Mouse (Mus musculus): ENCODE results near the gene Irf2bp1. TPM values are rescaled to one million over a fixed set of nuclear protein-coding genes. Genes with fewer than 3 reads are reported as not detected.

The Irf2bp1 gene
- polyA plus RNA-seq, 1 experiment from 2014 or later: 28.0 TPM

- Histone ChIP-seq H3K27me3 (replicated peaks; ENCODE audit: control insufficient read depth, insufficient read depth, low read length) (no peaks in the 10 kb centered on the region), H3K9ac (replicated peaks; ENCODE audit: low read depth, low read length) (no peak overlapping the region), H3K4me1 (replicated peaks; ENCODE audit: control insufficient read depth, insufficient read depth, low read length) (peaks cover 9% of the 10 kb centered on the region), H3K4me3 (replicated peaks; ENCODE audit: low read length) (no peak overlapping the region), H3K36me3 (ENCODE audit: control insufficient read depth, insufficient read depth) (no peaks in the 10 kb centered on the region), H3K27ac (ENCODE audit: low read length) (no peak overlapping the region), H3K4me2 (ENCODE audit: low read length) (no peak overlapping the region), H3K9me3 (ENCODE audit: control insufficient read depth, low read length) (no peaks in the 10 kb centered on the region)
- WGBS: 12% methylated on average over 8 of the region's 8 CpGs
- ATAC-seq: peak; percentile 45
These were observed 36.2 kb upstream of the Irf2bp1 start for GRCm38 (mm10) chr7:18967603-18968002.

DNA sequence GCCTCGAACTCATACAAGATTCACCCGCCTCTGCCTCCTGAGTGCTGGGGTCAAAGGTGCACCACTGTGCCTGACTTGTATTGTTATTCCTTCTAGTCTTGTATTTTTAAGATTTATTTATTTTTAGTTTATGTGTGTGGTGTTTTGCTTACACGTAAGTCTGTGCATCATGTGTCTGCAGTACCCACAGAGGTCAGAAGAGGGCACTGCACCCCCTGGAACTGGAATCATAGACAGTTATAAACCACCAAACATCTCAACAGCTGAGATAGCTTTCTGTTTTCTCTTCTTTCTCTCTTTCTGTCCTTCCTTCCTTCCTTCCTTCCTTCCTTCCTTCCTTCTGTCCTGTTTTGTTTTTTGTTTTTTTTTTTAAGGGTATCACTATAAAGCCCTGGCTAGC, 32.9 kb upstream of the Irf2bp1 start:
- H3K9me3 ChIP-seq (ENCODE audit: control insufficient read depth, low read length): no peaks in the 10 kb centered on the region
- 86% methylated on average over 3 of the region's 3 CpGs for WGBS
- ATAC-seq: no peak

GRCm38 (mm10) chr7:18978381-18978780, 25.5 kb upstream of the Irf2bp1 start:
- Histone ChIP-seq H3K4me1 (replicated peaks; ENCODE audit: control insufficient read depth, insufficient read depth, low read length) (peaks cover 6% of the 10 kb centered on the region; the same call in 1 of the 2 replicates), H3K9me3 (ENCODE audit: control insufficient read depth, low read length) (no peaks in the 10 kb centered on the region), H3K27ac (ENCODE audit: low read length) (no peak overlapping the region), H3K27me3 (replicated peaks; ENCODE audit: control insufficient read depth, insufficient read depth, low read length) (no peaks in the 10 kb centered on the region), H3K36me3 (ENCODE audit: control insufficient read depth, insufficient read depth) (no peaks in the 10 kb centered on the region), H3K9ac (replicated peaks; ENCODE audit: low read depth, low read length) (no peak overlapping the region), H3K4me2 (ENCODE audit: low read length) (no peak overlapping the region), H3K4me3 (replicated peaks; ENCODE audit: low read length) (no peak overlapping the region)
- peak; percentile 65 for ATAC-seq
- 71% methylated on average over 9 of the region's 9 CpGs for WGBS

More for the DNA sequence above, 32.9 kb upstream of the Irf2bp1 start:
- Histone ChIP-seq H3K9ac (replicated peaks; ENCODE audit: low read depth, low read length) (no peak overlapping the region), H3K27ac (ENCODE audit: low read length) (no peak overlapping the region), H3K4me2 (ENCODE audit: low read length) (no peak overlapping the region), H3K27me3 (replicated peaks; ENCODE audit: control insufficient read depth, insufficient read depth, low read length) (no peaks in the 10 kb centered on the region), H3K4me3 (replicated peaks; ENCODE audit: low read length) (no peak overlapping the region), H3K4me1 (replicated peaks; ENCODE audit: control insufficient read depth, insufficient read depth, low read length) (no peaks in the 10 kb centered on the region), H3K36me3 (ENCODE audit: control insufficient read depth, insufficient read depth) (no peaks in the 10 kb centered on the region)

- no peaks in the 10 kb centered on the region for H3K36me3 ChIP-seq (ENCODE audit: control insufficient read depth, insufficient read depth)
- H3K9me3 ChIP-seq (ENCODE audit: control insufficient read depth, low read length): no peaks in the 10 kb centered on the region
- WGBS: 89% methylated on average over 2 of the region's 2 CpGs
- no peak overlapping the region for H3K9ac ChIP-seq (replicated peaks; ENCODE audit: low read depth, low read length)
- ATAC-seq: no peak
- peaks cover 6% of the 10 kb centered on the region for H3K4me1 ChIP-seq (replicated peaks; ENCODE audit: control insufficient read depth, insufficient read depth, low read length)
- no peak overlapping the region for H3K4me3 ChIP-seq (replicated peaks; ENCODE audit: low read length)
- no peak overlapping the region for H3K27ac ChIP-seq (ENCODE audit: low read length)
- H3K4me2 ChIP-seq (ENCODE audit: low read length): no peak overlapping the region
- H3K27me3 ChIP-seq (replicated peaks; ENCODE audit: control insufficient read depth, insufficient read depth, low read length): no peaks in the 10 kb centered on the region
These were observed 17.3 kb upstream of the Irf2bp1 start for GRCm38 (mm10) chr7:18986503-18986902.

DNA sequence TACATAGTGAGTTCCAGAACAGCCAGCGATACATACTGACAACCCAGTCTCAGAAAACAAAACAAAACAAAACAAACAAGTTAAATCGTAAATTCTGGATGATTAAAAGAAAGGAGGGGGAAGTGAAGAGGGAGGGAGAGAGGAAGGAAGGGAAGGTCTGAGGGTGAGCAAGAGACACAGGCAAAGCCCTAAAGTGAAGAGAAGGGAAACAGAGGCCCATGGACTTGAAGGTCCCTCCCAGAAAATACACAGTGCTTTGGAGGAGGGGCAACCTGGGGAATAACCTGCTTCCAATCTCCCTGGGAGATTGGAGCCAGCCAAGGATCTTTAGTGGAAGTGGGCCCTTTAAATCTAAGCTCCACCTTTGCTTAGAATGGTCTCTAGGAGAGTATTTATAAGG, 16.7 kb upstream of the Irf2bp1 start, which contains the start of gene Nanos2:
TSS of gene Nanos2 (plus strand) at position 301 of the 400 bp plus-strand sequence.
- WGBS: 60% methylated on average over 2 of the region's 2 CpGs

GRCm38 (mm10) chr7:18987747-18988146, 16.1 kb upstream of the Irf2bp1 start:
- ATAC-seq: no peak
- H3K4me2 ChIP-seq (ENCODE audit: low read length): no peak overlapping the region

More for the DNA sequence above, 16.7 kb upstream of the Irf2bp1 start, which contains the start of gene Nanos2:
- no peaks in the 10 kb centered on the region for H3K36me3 ChIP-seq (ENCODE audit: control insufficient read depth, insufficient read depth)
- ATAC-seq: no peak
- H3K27ac ChIP-seq (ENCODE audit: low read length): no peak within 1 kb of the TSS
- H3K4me1 ChIP-seq (replicated peaks; ENCODE audit: control insufficient read depth, insufficient read depth, low read length): peaks cover 12% of the 10 kb centered on the region
- no peak within 1 kb of the TSS for H3K4me3 ChIP-seq (replicated peaks; ENCODE audit: low read length)
- no peaks in the 10 kb centered on the region for H3K27me3 ChIP-seq (replicated peaks; ENCODE audit: control insufficient read depth, insufficient read depth, low read length)
- no peak within 1 kb of the TSS for H3K4me2 ChIP-seq (ENCODE audit: low read length)
- H3K9ac ChIP-seq (replicated peaks; ENCODE audit: low read depth, low read length): no peak within 1 kb of the TSS
- H3K9me3 ChIP-seq (ENCODE audit: control insufficient read depth, low read length): no peaks in the 10 kb centered on the region

DNA sequence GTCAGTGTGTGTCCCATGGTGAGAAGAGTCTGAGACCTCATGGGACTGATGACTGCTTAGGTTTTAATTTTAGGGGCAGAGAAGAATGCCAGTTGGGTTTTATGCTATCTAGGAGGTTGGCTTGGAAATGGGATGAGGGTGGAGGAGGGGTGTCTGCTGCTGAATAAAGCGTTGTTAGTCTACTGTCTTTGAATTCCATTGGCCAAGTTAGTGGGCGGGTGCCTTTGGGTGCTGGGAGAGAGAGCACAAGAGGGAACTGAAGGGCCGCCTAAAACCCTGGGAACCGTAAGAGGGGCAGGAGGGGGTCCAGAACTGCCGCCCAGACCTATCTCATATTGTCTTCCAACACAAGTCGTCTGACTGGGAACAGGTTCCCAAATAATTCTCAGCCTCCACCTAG, 15.1 kb upstream of the Irf2bp1 start:
- H3K9ac ChIP-seq (replicated peaks; ENCODE audit: low read depth, low read length): no peak overlapping the region
- H3K27ac ChIP-seq (ENCODE audit: low read length): no peak overlapping the region
- WGBS: 78% methylated on average over 6 of the region's 6 CpGs
- H3K4me3 ChIP-seq (replicated peaks; ENCODE audit: low read length): no peak overlapping the region
- H3K27me3 ChIP-seq (replicated peaks; ENCODE audit: control insufficient read depth, insufficient read depth, low read length): peaks cover 2% of the 10 kb centered on the region; the same call in 1 of the 2 replicates
- no peaks in the 10 kb centered on the region for H3K9me3 ChIP-seq (ENCODE audit: control insufficient read depth, low read length)
- H3K4me2 ChIP-seq (ENCODE audit: low read length): no peak overlapping the region
- peaks cover 26% of the 10 kb centered on the region for H3K4me1 ChIP-seq (replicated peaks; ENCODE audit: control insufficient read depth, insufficient read depth, low read length)
- no peak for ATAC-seq
- H3K36me3 ChIP-seq (ENCODE audit: control insufficient read depth, insufficient read depth): no peaks in the 10 kb centered on the region

More at GRCm38 (mm10) chr7:18987747-18988146, 16.1 kb upstream of the Irf2bp1 start:
- no peaks in the 10 kb centered on the region for H3K36me3 ChIP-seq (ENCODE audit: control insufficient read depth, insufficient read depth)
- 68% methylated on average over 13 of the region's 13 CpGs for WGBS
- no peak overlapping the region for H3K4me3 ChIP-seq (replicated peaks; ENCODE audit: low read length)
- peaks cover 19% of the 10 kb centered on the region for H3K4me1 ChIP-seq (replicated peaks; ENCODE audit: control insufficient read depth, insufficient read depth, low read length)
- H3K27ac ChIP-seq (ENCODE audit: low read length): no peak overlapping the region
- no peaks in the 10 kb centered on the region for H3K9me3 ChIP-seq (ENCODE audit: control insufficient read depth, low read length)
- 0 out of 2 replicates have a peak, but pooled peaks cover 2% of the 10 kb centered on the region for H3K27me3 ChIP-seq (replicated peaks; ENCODE audit: control insufficient read depth, insufficient read depth, low read length)
- no peak overlapping the region for H3K9ac ChIP-seq (replicated peaks; ENCODE audit: low read depth, low read length)

DNA sequence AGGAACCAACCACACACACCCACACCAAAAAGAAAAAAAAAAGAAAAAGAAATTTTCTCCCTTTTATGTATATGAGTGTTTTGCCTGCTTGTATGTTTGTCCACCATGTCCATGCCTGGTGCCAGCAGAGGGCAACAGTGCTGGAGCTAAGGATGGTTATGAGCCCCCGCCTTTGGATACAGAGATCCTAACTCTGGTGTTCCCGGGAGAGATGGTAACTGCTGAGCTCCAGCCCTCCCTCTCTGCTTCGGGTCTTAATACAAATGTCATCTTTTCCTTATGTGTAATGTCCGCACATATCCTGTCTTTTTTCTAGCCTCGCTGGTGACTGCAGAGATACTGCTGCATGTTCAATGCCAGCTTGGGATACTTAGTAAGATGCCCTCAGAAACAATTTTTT, 13.8 kb upstream of the Irf2bp1 start:
- no peaks in the 10 kb centered on the region for H3K36me3 ChIP-seq (ENCODE audit: control insufficient read depth, insufficient read depth)
- peaks cover 2% of the 10 kb centered on the region; the same call in 1 of the 2 replicates for H3K27me3 ChIP-seq (replicated peaks; ENCODE audit: control insufficient read depth, insufficient read depth, low read length)
- peak; percentile 1; the same call in 1 of the 2 replicates for ATAC-seq
- peak overlapping the region; percentile 52; the same call in 1 of the 2 replicates for H3K9ac ChIP-seq (replicated peaks; ENCODE audit: low read depth, low read length)
- 4% methylated on average over 5 of the region's 5 CpGs for WGBS
- H3K4me3 ChIP-seq (replicated peaks; ENCODE audit: low read length): peak overlapping the region; percentile 67
- H3K9me3 ChIP-seq (ENCODE audit: control insufficient read depth, low read length): no peaks in the 10 kb centered on the region
- H3K27ac ChIP-seq (ENCODE audit: low read length): peak overlapping the region; percentile 98
- H3K4me2 ChIP-seq (ENCODE audit: low read length): peak overlapping the region; percentile 93
- H3K4me1 ChIP-seq (replicated peaks; ENCODE audit: control insufficient read depth, insufficient read depth, low read length): peaks cover 32% of the 10 kb centered on the region

DNA sequence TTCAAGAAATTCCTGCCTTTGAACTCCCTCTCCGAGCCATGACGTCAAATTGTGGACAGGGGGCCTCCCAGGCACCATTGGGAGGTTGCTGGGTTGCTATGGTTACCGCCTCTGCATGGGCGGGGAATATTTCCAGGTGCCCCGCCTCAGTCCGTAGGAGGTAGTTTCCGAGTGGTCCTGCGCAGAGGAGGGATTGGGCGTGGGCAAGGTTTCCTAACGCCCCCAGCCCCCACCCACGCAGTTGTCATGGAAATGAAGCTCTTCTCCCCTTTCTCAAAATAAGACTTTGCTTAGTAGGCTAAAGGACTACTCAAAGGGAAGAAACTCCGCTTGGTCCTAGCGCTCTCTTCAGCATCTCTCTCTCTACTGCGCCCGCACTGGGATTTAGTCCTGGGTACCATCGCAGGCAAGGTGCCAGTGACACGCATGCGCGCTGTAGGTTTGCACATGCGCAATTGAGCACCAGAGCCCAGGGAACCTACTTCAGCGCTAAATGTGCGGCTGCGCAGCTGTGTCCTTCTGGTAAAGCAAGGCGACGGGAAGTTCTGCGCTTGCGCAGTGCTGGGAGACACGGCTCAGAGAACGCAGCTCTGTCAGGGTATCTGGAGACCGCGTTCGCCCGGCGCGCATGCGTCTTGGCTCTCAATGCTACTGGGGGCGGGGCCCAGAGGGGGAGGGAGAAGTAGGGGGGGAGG, 13.1 kb upstream of the Irf2bp1 start, which contains the start of gene Mypop:
TSS of gene Mypop (plus strand) at position 645 of the 695 bp plus-strand sequence.
- Histone ChIP-seq H3K36me3 (ENCODE audit: control insufficient read depth, insufficient read depth) (no peaks in the 10 kb centered on the region), H3K9ac (replicated peaks; ENCODE audit: low read depth, low read length) (peak within 1 kb of the TSS; percentile 70), H3K4me1 (replicated peaks; ENCODE audit: control insufficient read depth, insufficient read depth, low read length) (peaks cover 35% of the 10 kb centered on the region), H3K4me2 (ENCODE audit: low read length) (peak within 1 kb of the TSS; percentile 93), H3K4me3 (replicated peaks; ENCODE audit: low read length) (peak within 1 kb of the TSS; percentile 67), H3K27ac (ENCODE audit: low read length) (peak within 1 kb of the TSS; percentile 98), H3K27me3 (replicated peaks; ENCODE audit: control insufficient read depth, insufficient read depth, low read length) (peaks cover 2% of the 10 kb centered on the region; the same call in 1 of the 2 replicates), H3K9me3 (ENCODE audit: control insufficient read depth, low read length) (no peaks in the 10 kb centered on the region)
- peak; percentile 94 for ATAC-seq
- under 1% methylated on average over 36 of the region's 37 CpGs for WGBS

Data from forebrain, embryonic 16.5 days (tissue).